Mouse (Mus musculus) heart, postnatal 0 days (tissue): Measurements from ENCODE around the gene Thsd7a. TPM values are rescaled to one million over a fixed set of nuclear protein-coding genes. Genes with fewer than 3 reads are reported as not detected.

Source experiments
- ATAC-seq: fragments of 200-750 bp; cut with Nextera tagmentation; 2 replicates; pipeline ENCODE4 v1.8.0; 2017; ENCODE audit warnings: low read depth, moderate number of reproducible peaks, moderate library complexity; ENCODE audit not compliant: insufficient read depth
- DNase-seq: peaks from one replicate; pipeline ENCODE4 v3.0.0-alpha.2; 2016; ENCODE audit warnings: low spot score
- H3K27ac ChIP-seq: fragments of 300-500 bp; sonication (generic); 2 replicates; pipeline ENCODE4 v1.5.1; 2014; ENCODE audit warnings: low read depth, mild to moderate bottlenecking
- H3K27me3 ChIP-seq: fragments of 300-500 bp; sonication (generic); 2 replicates; pipeline ENCODE4 v1.6.1; 2014; ENCODE audit warnings: low read length, mixed read lengths; ENCODE audit not compliant: control insufficient read depth, insufficient read depth
- H3K36me3 ChIP-seq: fragments of 300-500 bp; sonication (generic); replicated peaks from 2 replicates; pipeline ENCODE4 v1.6.1; 2014; ENCODE audit warnings: low read length, mixed read lengths; ENCODE audit not compliant: control insufficient read depth, insufficient read depth
- H3K4me1 ChIP-seq: fragments of 300-500 bp; sonication (generic); 2 replicates; pipeline ENCODE4 v1.6.1; 2014; ENCODE audit warnings: antibody characterized with exemption; ENCODE audit not compliant: control insufficient read depth, insufficient read depth
- H3K4me2 ChIP-seq: fragments of 300-500 bp; sonication (generic); 2 replicates; pipeline ENCODE4 v1.6.1; 2014; ENCODE audit warnings: low read depth, mild to moderate bottlenecking, low read length, moderate library complexity
- H3K4me3 ChIP-seq: fragments of 300-500 bp; sonication (generic); 2 replicates; pipeline ENCODE4 v1.5.1; 2014; ENCODE audit warnings: low read depth, low read length
- H3K9ac ChIP-seq: fragments of 300-500 bp; sonication (generic); replicated peaks from 2 replicates; pipeline ENCODE4 v1.6.1; 2014; ENCODE audit warnings: low read depth, low read length, mixed read lengths
- H3K9me3 ChIP-seq: fragments of 300-500 bp; sonication (generic); replicated peaks from 2 replicates; pipeline ENCODE4 v1.6.1; 2016; ENCODE audit warnings: low read length; ENCODE audit not compliant: control insufficient read depth
- CTCF ChIP-seq: IDR thresholded peaks from 2 replicates; pipeline ENCODE4 v1.5.1; 2016; ENCODE audit warnings: antibody characterized with exemption, control low read depth, low read depth
- EP300 ChIP-seq: IDR thresholded peaks from 2 replicates; pipeline ENCODE4 v1.6.1; 2016; ENCODE audit warnings: antibody characterized with exemption, low read depth
- WGBS: fragments of 180-500 bp; shearing (Covaris S2); extraction: QIAGEN DNeasy Blood & Tissue Kit; methylation state at CpG from one replicate; pipeline ENCODE4 v1.1.7; 2014; 5-methylcytosine and 5-hydroxymethylcytosine counted together
- polyA plus RNA-seq: library from polyadenylated mRNA; unstranded; fragments of >200 nt; fragmentation: Nextera tagmentation; extraction: Ambion mirVana; gene quantifications from 2 replicates; pipeline ENCODE4 v1.2.1, GENCODE M21; 2015
- total RNA-seq: library from RNA; depleted of rRNA; stranded (reverse); fragments of >200 nt; gene quantifications from 2 replicates; pipeline ENCODE4 v1.2.3, GENCODE M21; 2014; ENCODE audit warnings: low replicate concordance

Gene Thsd7a
- total and polyA plus RNA-seq, 2 experiments from 2014 or later, result 2.2 to 4.5 TPM

GRCm38 (mm10) chr6:12404441-12404840, 344.8 kb downstream of the Thsd7a start:
- WGBS, result 76% methylated on average over 2 of the region's 2 CpGs
- no peak for ATAC-seq
- no peak overlapping the region for H3K27ac ChIP-seq

GRCm38 (mm10) chr6:12402996-12403395, 346.2 kb downstream of the Thsd7a start:
- Histone ChIP-seq H3K9me3 (no peaks in the 10 kb centered on the region), H3K4me1 (no peaks in the 10 kb centered on the region), H3K27me3 (no peaks in the 10 kb centered on the region), H3K4me3 (no peak overlapping the region), H3K9ac (no peak overlapping the region), H3K36me3 (no peaks in the 10 kb centered on the region), H3K27ac (no peak overlapping the region), H3K4me2 (no peak overlapping the region)
- DNase-seq (no peak), ATAC-seq (no peak)
- 93% methylated on average over 1 of the region's 1 CpGs for WGBS
- TF ChIP-seq CTCF (no peak), EP300 (no peak)

More at GRCm38 (mm10) chr6:12404441-12404840, 344.8 kb downstream of the Thsd7a start:
- TF ChIP-seq EP300, result no peak
- no peak for TF ChIP-seq CTCF
- Histone ChIP-seq H3K9ac (no peak overlapping the region), H3K4me2 (no peak overlapping the region), H3K9me3 (no peaks in the 10 kb centered on the region), H3K36me3 (no peaks in the 10 kb centered on the region), H3K27me3 (no peaks in the 10 kb centered on the region), H3K4me3 (no peak overlapping the region), H3K4me1 (no peaks in the 10 kb centered on the region)
- DNase-seq, result no peak

GRCm38 (mm10) chr6:12397776-12398522, 351.3 kb downstream of the Thsd7a start:
- TF ChIP-seq CTCF (no peak), EP300 (no peak)
- H3K36me3 ChIP-seq, result no peaks in the 10 kb centered on the region
- no peak overlapping the region for H3K4me3 ChIP-seq
- H3K4me2 ChIP-seq, result no peak overlapping the region
- H3K27me3 ChIP-seq, result no peaks in the 10 kb centered on the region
- ATAC-seq, result no peak
- no peak overlapping the region for H3K27ac ChIP-seq
- no peak for DNase-seq
- no peaks in the 10 kb centered on the region for H3K9me3 ChIP-seq
- H3K4me1 ChIP-seq, result no peaks in the 10 kb centered on the region; the same call in 1 of the 2 replicates
- WGBS, result 79% methylated on average over 8 of the region's 8 CpGs
- H3K9ac ChIP-seq, result no peak overlapping the region

- H3K36me3 ChIP-seq, result no peaks in the 10 kb centered on the region
- DNase-seq (no peak), ATAC-seq (no peak)
- WGBS, result 31% methylated on average over 2 of the region's 2 CpGs
- H3K4me1 ChIP-seq, result no peaks in the 10 kb centered on the region; the same call in 1 of the 2 replicates
- H3K27me3 ChIP-seq, result no peaks in the 10 kb centered on the region
- no peak overlapping the region for H3K4me2 ChIP-seq
- H3K4me3 ChIP-seq, result no peak overlapping the region
- TF ChIP-seq CTCF (no peak), EP300 (no peak)
- H3K9ac ChIP-seq, result no peak overlapping the region
- H3K9me3 ChIP-seq, result no peaks in the 10 kb centered on the region
- H3K27ac ChIP-seq, result no peak overlapping the region
Measured at GRCm38 (mm10) chr6:12393574-12394380, 355.4 kb downstream of the Thsd7a start.

GRCm38 (mm10) chr6:12386731-12387130, 362.5 kb downstream of the Thsd7a start:
- ATAC-seq (no peak), DNase-seq (no peak)
- Histone ChIP-seq H3K9me3 (no peaks in the 10 kb centered on the region), H3K4me2 (no peak overlapping the region), H3K36me3 (no peaks in the 10 kb centered on the region), H3K27me3 (no peaks in the 10 kb centered on the region), H3K4me1 (no peaks in the 10 kb centered on the region), H3K4me3 (no peak overlapping the region), H3K27ac (no peak overlapping the region), H3K9ac (no peak overlapping the region)
- TF ChIP-seq EP300, result no peak
- TF ChIP-seq CTCF, result no peak
- WGBS, result 85% methylated on average over 1 of the region's 1 CpGs
